In genomic region chr1:192900913-192901312, GRCm38 (mm10) we compare ENCODE assay signal across 19 mouse cellular contexts. TPM values are rescaled to one million over a fixed set of nuclear protein-coding genes. Genes with fewer than 3 reads are reported as not detected.
"Had no signal": no experiment of that assay in that cellular context is flagged by ENCODE, and none has a peak within 500 bp of the region (broad histone marks: within the 10 kb centered on the region; RNA-seq: fewer than 3 reads in every experiment).

No protein-coding gene starts in this region.

- DNase-seq: kidney, adult 9 months; left cerebral cortex, postnatal 4 days; liver, postnatal 0 days; right cerebral cortex, adult 18-20 months; right cerebral cortex, postnatal 14 days; right cerebral cortex, postnatal 4 days; thymus, adult 2 months; thymus, postnatal 14 days; thymus, postnatal 4 days had no signal

- H3K9ac ChIP-seq: limb, embryonic 12.5 days; limb, embryonic 15.5 days; liver, embryonic 14.5 days; liver, postnatal 0 days; midbrain, embryonic 12.5 days; midbrain, embryonic 15.5 days; neural tube, embryonic 12.5 days; neural tube, embryonic 15.5 days had no signal

- ATAC-seq: liver, postnatal 0 days; midbrain, embryonic 15.5 days had no signal

- H3K27ac ChIP-seq: limb, embryonic 12.5 days; limb, embryonic 15.5 days; liver, embryonic 14.5 days; macrophage; midbrain, embryonic 12.5 days; midbrain, embryonic 15.5 days; neural tube, embryonic 12.5 days; neural tube, embryonic 15.5 days; stomach, postnatal 0 days had no signal

- H3K9me3 ChIP-seq: limb, embryonic 12.5 days; limb, embryonic 15.5 days; midbrain, embryonic 12.5 days; midbrain, embryonic 15.5 days; neural tube, embryonic 12.5 days; neural tube, embryonic 15.5 days had no signal

- H3K36me3 ChIP-seq: limb, embryonic 12.5 days; limb, embryonic 15.5 days; neural tube, embryonic 12.5 days had no signal

- H3K4me1 ChIP-seq: limb, embryonic 15.5 days; midbrain, embryonic 12.5 days; midbrain, embryonic 15.5 days; neural tube, embryonic 12.5 days had no signal

- H3K4me3 ChIP-seq: limb, embryonic 12.5 days; limb, embryonic 15.5 days; midbrain, embryonic 12.5 days; midbrain, embryonic 15.5 days; neural tube, embryonic 12.5 days; neural tube, embryonic 15.5 days had no signal

- H3K27me3 ChIP-seq: limb, embryonic 12.5 days; limb, embryonic 15.5 days; midbrain, embryonic 12.5 days; midbrain, embryonic 15.5 days; neural tube, embryonic 12.5 days; neural tube, embryonic 15.5 days had no signal

- H3K4me2 ChIP-seq: limb, embryonic 12.5 days; limb, embryonic 15.5 days; liver, embryonic 11.5 days; midbrain, embryonic 12.5 days; midbrain, embryonic 15.5 days; neural tube, embryonic 12.5 days; neural tube, embryonic 15.5 days had no signal

RNA-seq across cellular contexts. Expression of gene Sertad4, which starts 45.4 kb away (rescaled TPM):
- polyA plus RNA-seq: macrophage had no signal
